Mouse (Mus musculus) frontal cortex, postnatal 10 days (tissue): ENCODE results near the gene Slc13a5.

Experiments used
- DNase-seq, 2 experiments: peaks; one replicate each; pipeline ENCODE4 v3.0.0; 2022; ENCODE audit warnings: low spot score in 2 of 2, mixed read lengths in 1 of 2

Slc13a5 gene

DNA sequence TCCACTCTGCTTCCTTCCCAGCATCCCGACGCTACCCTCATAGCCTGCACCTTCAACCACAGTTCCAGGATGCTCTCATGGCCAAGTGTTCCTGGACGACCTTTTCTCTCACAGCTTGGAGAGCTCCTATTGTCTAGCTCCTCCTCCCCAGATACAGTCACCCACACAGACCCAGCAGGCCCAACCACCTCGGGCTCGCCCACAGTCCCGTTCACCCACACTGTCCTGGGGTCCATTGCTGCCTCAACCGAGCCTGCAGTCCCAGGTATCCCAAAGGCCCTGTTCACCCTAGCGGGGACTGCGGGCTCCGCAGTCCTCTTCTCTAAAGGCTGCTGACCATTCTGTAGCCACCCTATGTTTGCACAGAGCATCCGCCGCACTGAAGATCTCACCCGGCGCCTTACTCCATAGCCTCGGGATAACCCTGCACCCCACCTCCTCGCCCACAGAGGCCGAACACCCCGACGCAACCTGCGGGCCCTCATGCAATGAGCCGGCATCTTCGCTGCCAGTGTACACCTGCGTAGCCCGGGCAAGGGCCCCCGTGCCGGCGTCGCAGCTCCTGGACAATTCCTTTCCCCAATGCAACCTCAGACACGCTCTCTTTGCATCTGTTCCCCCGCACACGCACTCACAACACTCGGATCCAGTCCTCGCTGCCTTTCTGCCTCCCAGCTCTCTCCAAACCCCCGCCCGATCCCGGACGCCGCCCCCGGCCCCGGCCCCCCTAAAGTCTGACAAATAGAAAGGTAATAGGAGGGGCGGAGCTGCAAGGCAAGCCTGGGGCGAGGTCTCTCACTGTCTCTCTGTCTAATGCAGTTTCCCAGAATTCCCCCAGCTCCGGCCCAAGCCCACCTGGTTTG, 60.5 kb downstream of the Slc13a5 start, which contains the start of gene Gm43951:
Gm43951 (minus strand) TSS at position 500 of the 863 bp plus-strand sequence.
- DNase-seq, result peak; percentile 27 to 37

- no peak for DNase-seq
Observed at GRCm38 (mm10) chr11:72205256-72205655, 61.8 kb downstream of the Slc13a5 start.

GRCm38 (mm10) chr11:72203440-72203839, 63.6 kb downstream of the Slc13a5 start:
- DNase-seq, result no peak

DNA sequence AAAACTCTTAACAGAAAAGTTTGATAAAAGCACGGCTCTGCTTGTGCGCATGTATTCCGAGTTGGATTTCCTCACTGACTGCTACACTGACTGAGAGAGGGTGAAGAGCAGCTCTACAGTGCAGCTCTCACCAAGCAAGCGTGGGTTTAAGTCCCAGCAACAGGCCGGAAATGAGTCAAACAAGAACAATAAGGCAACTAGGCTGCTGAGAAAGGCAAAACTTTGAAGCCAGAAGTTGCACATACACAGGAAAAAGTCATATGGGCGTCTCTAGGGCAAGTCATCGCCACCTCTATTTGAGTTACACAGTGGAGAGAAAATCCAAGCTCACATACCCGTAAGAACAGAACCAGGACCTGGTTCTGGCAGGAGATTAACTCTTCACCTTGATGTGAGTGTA, 70.5 kb downstream of the Slc13a5 start:
- DNase-seq, result no peak

GRCm38 (mm10) chr11:72194259-72194658, 72.8 kb downstream of the Slc13a5 start:
- no peak for DNase-seq
